Mouse (Mus musculus) cerebellum, adult 2 months (tissue): Measurements from ENCODE around the gene Hist1h2bg.
"Not testable (repeated sequence)": the region's sequence is repeated elsewhere in the genome, so short reads cannot be mapped to it uniquely, and the experiment has no call there.

Experiments
- CTCF ChIP-seq: fragments of 200-500 bp; IDR thresholded peaks from 2 replicates; pipeline ENCODE4 v1.5.1; 2011; ENCODE audit warnings: low read depth, mild to moderate bottlenecking, control low read depth, low read length, moderate library complexity, borderline replicate concordance; ENCODE audit not compliant: insufficient read depth
- POLR2A ChIP-seq: fragments of 200-500 bp; IDR thresholded peaks from 2 replicates; pipeline ENCODE4 v1.6.1; 2011; ENCODE audit warnings: low read length, control low read depth, borderline replicate concordance; ENCODE audit not compliant: insufficient read depth

- not testable (repeated sequence) for TF ChIP-seq CTCF, POLR2A
Observed at GRCm38 (mm10) chr13:23535137-23536075, 35.8 kb upstream of the Hist1h2bg start, which contains the start of gene Hist1h3g.
